Mouse (Mus musculus) brain, embryonic 14.5 days (tissue): ENCODE results near the gene Erich4.

Experiments
- CTCF ChIP-seq: fragments of 200-500 bp; IDR thresholded peaks from 2 replicates; pipeline ENCODE4 v1.5.1; 2012; ENCODE audit warnings: inconsistent platforms, mild to moderate bottlenecking, moderate library complexity, borderline replicate concordance; ENCODE audit not compliant: insufficient read depth, insufficient read length; ENCODE audit errors: extremely low read depth
- POLR2A ChIP-seq: fragments of 200-500 bp; IDR thresholded peaks from 2 replicates; pipeline ENCODE4 v1.6.1; 2012; ENCODE audit warnings: mild to moderate bottlenecking, inconsistent platforms, borderline replicate concordance; ENCODE audit not compliant: poor library complexity, insufficient read depth, insufficient read length, severe bottlenecking; ENCODE audit errors: extremely low read depth

DNA sequence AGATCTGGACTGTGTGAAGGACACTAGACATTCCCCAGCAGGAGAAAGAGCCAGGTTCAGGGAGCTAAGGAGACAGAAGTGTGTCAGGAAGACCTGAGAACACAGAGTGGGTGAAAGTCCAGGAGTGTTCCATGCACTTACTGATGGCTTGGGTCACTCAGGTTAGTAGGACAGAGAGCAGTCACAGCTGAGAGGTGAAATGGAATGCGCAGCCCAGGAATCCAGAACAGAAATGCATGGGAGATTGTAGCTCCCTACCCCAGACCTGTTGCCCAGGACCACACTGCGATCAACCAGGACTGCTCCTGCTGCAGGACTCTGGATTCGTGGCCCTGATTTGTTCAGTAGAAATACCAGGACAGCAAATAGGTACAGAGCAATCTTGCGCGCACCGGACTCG, 47.0 kb downstream of the Erich4 start:
- TF ChIP-seq POLR2A (no peak), CTCF (no peak)
